Mouse (Mus musculus): Measurements from ENCODE around the gene Cd209f. TPM values are rescaled to one million over a fixed set of nuclear protein-coding genes. Genes with fewer than 3 reads are reported as not detected.
A peak's percentile ranks its signal among the peaks of the same experiment; 100 is the strongest.
"Not testable (repeated sequence)": the region's sequence is repeated elsewhere in the genome, so short reads cannot be mapped to it uniquely, and the experiment has no call there.

Cd209f gene
- 1 to 10 TPM; 2.3 to 3.1 TPM for total RNA-seq (2021)
- long read RNA-seq, experiment 1, partial matches to known transcripts = 0 of 2 reads
- long read RNA-seq, experiment 1, other reads (novel, unspliced or antisense) = 1 of 2 reads
- long read RNA-seq, experiment 2, partial matches to known transcripts = 0 of 2 reads
- long read RNA-seq, experiment 2, other reads (novel, unspliced or antisense) = 2 of 2 reads

GRCm38 (mm10) chr8:4105735-4106134 lies at the start of gene Cd209f:
Gene Cd209f (minus strand): TSS chr8:4105835.
- not testable (repeated sequence) for DNase-seq (ENCODE audit: low spot score in 2 of 2)

DNA sequence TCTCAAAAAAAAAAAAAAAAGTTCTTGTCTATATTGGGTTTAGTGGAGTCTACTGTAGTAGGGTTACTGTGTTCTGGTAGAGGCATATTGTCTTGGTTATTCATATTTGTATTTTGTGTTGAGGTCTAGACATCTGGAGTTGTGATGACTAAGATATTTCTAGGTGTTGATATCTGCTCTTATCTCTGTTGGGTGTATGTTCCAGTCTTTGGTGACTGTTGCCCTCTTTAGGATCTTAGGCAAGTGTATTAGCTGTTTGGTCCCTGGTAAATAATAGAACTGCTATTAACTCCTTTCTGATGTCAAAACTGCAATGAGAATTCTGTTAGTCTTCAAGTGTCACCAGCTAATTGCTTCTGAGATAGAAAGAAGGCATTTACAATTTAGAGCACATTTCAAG lies 49.2 kb upstream of the Cd209f start:
- DNase-seq (ENCODE audit: low spot score in 2 of 2) = no peak

- DNase-seq (ENCODE audit: low spot score in 2 of 2) = no peak
Measured at GRCm38 (mm10) chr8:4147272-4147671, 41.6 kb upstream of the Cd209f start.

DNA sequence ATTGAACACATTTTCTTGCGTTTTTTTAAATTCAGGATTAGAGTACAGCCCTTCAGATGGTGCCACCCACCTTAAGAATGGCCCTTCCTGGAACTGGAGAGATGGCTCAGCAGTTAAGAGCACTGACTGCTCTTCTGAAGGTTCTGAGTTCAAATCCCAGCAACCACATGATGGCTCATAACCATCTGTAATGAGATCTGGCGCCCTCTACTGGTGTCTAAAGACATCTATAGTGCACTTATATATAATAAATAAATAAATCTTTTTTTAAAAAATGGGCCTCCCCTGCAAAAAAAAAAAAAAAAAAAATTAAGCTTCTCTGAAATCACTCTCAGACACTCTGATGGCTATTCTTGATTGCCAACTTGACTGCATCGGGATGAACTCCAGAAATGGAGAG lies 36.1 kb upstream of the Cd209f start:
- no peak for DNase-seq (ENCODE audit: low spot score in 2 of 2)

- peak; percentile 53 to 63 for DNase-seq (ENCODE audit: low spot score in 2 of 2)
Measured at GRCm38 (mm10) chr8:4139660-4140646, 34.3 kb upstream of the Cd209f start.

GRCm38 (mm10) chr8:4133798-4134197 lies 28.2 kb upstream of the Cd209f start, which contains the start of gene Cd209g:
Gene Cd209g (plus strand): TSS chr8:4134098.
- no peak for DNase-seq (ENCODE audit: low spot score in 2 of 2)

- not testable (repeated sequence) for DNase-seq (ENCODE audit: low spot score in 2 of 2)
Measured at GRCm38 (mm10) chr8:4088514-4088913, 17.1 kb downstream of the Cd209f start.

- not testable (repeated sequence) for DNase-seq (ENCODE audit: low spot score in 2 of 2)
Measured at GRCm38 (mm10) chr8:4087180-4087722, 18.4 kb downstream of the Cd209f start.

Other genes starting within 250 kb of the Cd209f start
- not detected for gene Cd209d, start 227.3 kb downstream of the Cd209f start, total RNA-seq (2021)
- under 1 TPM; 0.56 to 0.62 TPM for gene Cd209b, start 179.0 kb downstream of the Cd209f start, total RNA-seq (2021)
- gene Cd209c, start 151.1 kb downstream of the Cd209f start, total RNA-seq (2021) = not detected
- under 1 TPM in 1 of 2 experiments, not detected in 1; 0.13 TPM for gene Cd209g, start 28.3 kb upstream of the Cd209f start, total RNA-seq (2021)
- gene Evi5l, start 60.7 kb upstream of the Cd209f start, total RNA-seq (2021) = 10 to 100 TPM; 25.2 to 29.0 TPM
- gene Prr36, start 111.6 kb upstream of the Cd209f start, total RNA-seq (2021) = under 1 TPM; 0.13 to 0.27 TPM
- under 1 TPM in 1 of 2 experiments, not detected in 1; 0.07 TPM for gene Lrrc8e, start 121.0 kb upstream of the Cd209f start, total RNA-seq (2021)
- gene Map2k7, start 132.9 kb upstream of the Cd209f start, total RNA-seq (2021) = 10 to 100 TPM; 58.3 to 62.6 TPM
- gene Gm49320, start 133.0 kb upstream of the Cd209f start, total RNA-seq (2021) = under 1 TPM in 1 of 2 experiments, not detected in 1; 0.20 TPM
- gene Tgfbr3l, start 142.4 kb upstream of the Cd209f start, total RNA-seq (2021) = 1 to 10 TPM; 5.2 to 9.7 TPM
- gene Snapc2, start 147.2 kb upstream of the Cd209f start, total RNA-seq (2021) = 10 to 100 TPM; 21.7 to 22.5 TPM
- 1 to 10 TPM; 7.5 to 8.0 TPM for gene Ctxn1, start 153.4 kb upstream of the Cd209f start, total RNA-seq (2021)
- 10 to 100 TPM; 73.9 to 78.4 TPM for gene Timm44, start 170.1 kb upstream of the Cd209f start, total RNA-seq (2021)
- gene Ccl25, start 219.4 kb upstream of the Cd209f start, total RNA-seq (2021) = 10 to 100 TPM in 1 of 2 experiments, 1 to 10 TPM in 1; 7.6 to 11.9 TPM
- gene Elavl1, start 219.6 kb upstream of the Cd209f start, total RNA-seq (2021) = 10 to 100 TPM; 70.1 to 76.5 TPM

All from gastrocnemius, postnatal 4 days (tissue).